22 mouse cellular contexts compared by ENCODE assay signal in the genomic region with DNA sequence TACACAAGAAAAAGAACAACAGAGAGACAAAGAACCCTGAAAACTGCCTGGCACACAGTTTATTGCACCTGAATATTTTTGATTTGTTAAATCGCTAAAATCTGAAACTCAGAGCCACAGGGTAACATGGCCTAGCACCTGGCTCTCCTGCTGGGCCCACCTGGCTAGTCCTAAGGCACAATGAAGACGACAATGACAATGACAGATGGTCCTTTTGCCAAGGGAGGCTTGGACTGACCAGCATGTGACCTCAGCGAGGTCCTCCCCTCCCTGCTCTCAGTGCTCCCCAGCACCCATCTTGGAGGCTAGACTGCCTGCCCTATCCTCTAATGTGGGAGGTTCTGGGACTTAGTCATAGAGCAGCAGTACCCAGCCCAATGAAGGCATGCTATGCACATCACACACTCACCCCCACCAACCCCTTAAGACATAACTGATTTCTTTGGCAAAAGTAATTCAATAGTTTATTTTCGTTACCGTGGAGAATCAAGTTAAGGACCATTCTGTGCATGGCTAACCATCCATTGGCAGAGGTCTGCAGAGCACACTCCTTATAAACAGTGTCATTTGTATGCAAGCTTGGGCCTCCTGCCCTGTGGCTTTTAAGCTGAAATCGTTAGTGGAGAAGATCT. TPM values are rescaled to one million over a fixed set of nuclear protein-coding genes. Genes with fewer than 3 reads are reported as not detected.
DNase-seq lines count a peak whose midpoint lies in the region; ATAC-seq and TF ChIP-seq lines count a peak whose summit lies in the region.
"Had no signal": no experiment of that assay in that cellular context is flagged by ENCODE, and none has a peak within 500 bp of the region (broad histone marks: within the 10 kb centered on the region; RNA-seq: fewer than 3 reads in every experiment).

No protein-coding gene starts in this region.

- H3K4me1 ChIP-seq in embryonic facial prominence, embryonic 13.5 days, result peaks cover 15% of the 10 kb centered on the region
- peaks cover 12% of the 10 kb centered on the region for H3K4me1 ChIP-seq in embryonic facial prominence, embryonic 10.5 days
- H3K4me1 ChIP-seq in kidney, postnatal 0 days (replicated peaks; ENCODE audit: insufficient read depth, low read length), result no peaks in the 10 kb centered on the region; the same call in 1 of the 2 replicates
- H3K4me1 ChIP-seq: forebrain, embryonic 15.5 days; liver, embryonic 12.5 days had no signal

- no peaks in the 10 kb centered on the region for H3K9me3 ChIP-seq in embryonic facial prominence, embryonic 13.5 days
- no peaks in the 10 kb centered on the region for H3K9me3 ChIP-seq in embryonic facial prominence, embryonic 10.5 days
- H3K9me3 ChIP-seq in kidney, postnatal 0 days (replicated peaks; ENCODE audit: low read length), result no peaks in the 10 kb centered on the region
- H3K9me3 ChIP-seq: forebrain, embryonic 15.5 days; liver, embryonic 12.5 days; lung, embryonic 15.5 days had no signal

- DNase-seq in embryonic facial prominence, embryonic 10.5 days (ENCODE audit: low spot score), result no peak
- DNase-seq in kidney, postnatal 0 days (ENCODE audit: low spot score), result peak; percentile 69
- DNase-seq in kidney, adult 8-10 months, result no peak
- DNase-seq in cerebellum, adult 8-10 months, result peak; percentile 77
- DNase-seq in retina, postnatal 1 day, result no peak
- no peak for DNase-seq in ovary, postnatal 10 days (ENCODE audit: low spot score)
- DNase-seq in urinary bladder, postnatal 4 days (ENCODE audit: low spot score in 2 of 2), result no peak
- DNase-seq: adrenal gland, postnatal 25 days; embryo, embryonic 11 days; heart, postnatal 14 days; kidney, postnatal 25 days; layer of hippocampus, adult 9-11 months; right cerebral cortex, adult 18-20 months; thymus, adult 2 months had no signal

- no peaks in the 10 kb centered on the region for H3K36me3 ChIP-seq in embryonic facial prominence, embryonic 13.5 days
- no peaks in the 10 kb centered on the region for H3K36me3 ChIP-seq in embryonic facial prominence, embryonic 10.5 days (replicated peaks)
- H3K36me3 ChIP-seq in kidney, postnatal 0 days (ENCODE audit: insufficient read depth, low read length), result no peaks in the 10 kb centered on the region
- H3K36me3 ChIP-seq: forebrain, embryonic 15.5 days; lung, embryonic 15.5 days had no signal

- H3K27me3 ChIP-seq in embryonic facial prominence, embryonic 13.5 days, result no peaks in the 10 kb centered on the region
- 0 out of 2 replicates have a peak, but pooled peaks cover 3% of the 10 kb centered on the region for H3K27me3 ChIP-seq in embryonic facial prominence, embryonic 10.5 days (replicated peaks; ENCODE audit: low read depth, poor library complexity, severe bottlenecking)
- H3K27me3 ChIP-seq in kidney, postnatal 0 days (ENCODE audit: insufficient read depth, low read length), result no peaks in the 10 kb centered on the region
- H3K27me3 ChIP-seq: forebrain, embryonic 15.5 days; liver, embryonic 12.5 days; lung, embryonic 15.5 days had no signal

- H3K4me3 ChIP-seq in embryonic facial prominence, embryonic 13.5 days, result no peak overlapping the region
- no peak overlapping the region for H3K4me3 ChIP-seq in embryonic facial prominence, embryonic 10.5 days
- no peak overlapping the region for H3K4me3 ChIP-seq in kidney, postnatal 0 days (replicated peaks; ENCODE audit: low read depth, low read length)
- H3K4me3 ChIP-seq: erythroblast, embryonic 14.5 days; forebrain, embryonic 15.5 days; liver, embryonic 12.5 days; lung, embryonic 15.5 days had no signal

- no peak overlapping the region for H3K4me2 ChIP-seq in embryonic facial prominence, embryonic 13.5 days
- no peak overlapping the region for H3K4me2 ChIP-seq in kidney, postnatal 0 days (ENCODE audit: low read length)
- H3K4me2 ChIP-seq: forebrain, embryonic 15.5 days; heart, embryonic 11.5 days; liver, embryonic 12.5 days; lung, embryonic 15.5 days; midbrain, embryonic 11.5 days had no signal

- H3K9ac ChIP-seq in embryonic facial prominence, embryonic 13.5 days, result no peak overlapping the region
- no peak overlapping the region for H3K9ac ChIP-seq in kidney, postnatal 0 days (ENCODE audit: low read depth, low read length)
- H3K9ac ChIP-seq: forebrain, embryonic 15.5 days; liver, embryonic 12.5 days; lung, embryonic 15.5 days had no signal

- no peak for TF ChIP-seq CTCF in kidney, postnatal 0 days (IDR thresholded peaks at IDR 0.05; ENCODE audit: low read depth)

- 65% methylated on average over 6 of the region's 6 CpGs for WGBS in embryonic facial prominence, embryonic 13.5 days
- 81% methylated on average over 6 of the region's 6 CpGs for WGBS in embryonic facial prominence, embryonic 10.5 days
- 38% methylated on average over 6 of the region's 6 CpGs for WGBS in kidney, postnatal 0 days

- peak; percentile 68; the same call in 1 of the 2 replicates for ATAC-seq in embryonic facial prominence, embryonic 13.5 days (ENCODE audit: insufficient number of reproducible peaks, insufficient read depth, low FRiP score, low TSS enrichment, low read depth)
- no peak for ATAC-seq in kidney, postnatal 0 days (replicated peaks; ENCODE audit: low FRiP score, low read depth)
- ATAC-seq: forebrain, embryonic 15.5 days; liver, embryonic 12.5 days had no signal

- no peak overlapping the region for H3K27ac ChIP-seq in embryonic facial prominence, embryonic 13.5 days
- no peak overlapping the region for H3K27ac ChIP-seq in embryonic facial prominence, embryonic 10.5 days (replicated peaks)
- H3K27ac ChIP-seq in kidney, postnatal 0 days, result no peak overlapping the region; the same call in 1 of the 2 replicates
- H3K27ac ChIP-seq: forebrain, embryonic 15.5 days; liver, embryonic 12.5 days; lung, embryonic 15.5 days; macrophage had no signal

RNA-seq across cellular contexts. Expression of a gene that starts 31.2 kb away (rescaled TPM):
- 2.4 and 3.2 TPM in 2 replicates for polyA plus RNA-seq in embryonic facial prominence, embryonic 13.5 days (2015; fragmentation: Nextera tagmentation; extraction: Ambion mirVana)
- polyA plus RNA-seq in embryonic facial prominence, embryonic 10.5 days (2016; fragmentation: Nextera tagmentation; extraction: Ambion mirVana), result 2.8 and 3.0 TPM in 2 replicates
- 5.5 and 6.5 TPM in 2 replicates for polyA plus RNA-seq in kidney, postnatal 0 days (2015; fragmentation: Nextera tagmentation; extraction: Ambion mirVana)

Comparison
In these comparisons a context has a peak if more than half of its experiments do, and no peak if none do; other contexts are left out.
1. DNase-seq: peak in kidney, postnatal 0 days (single experiment) and cerebellum, adult 8-10 months (single experiment); none in embryonic facial prominence, embryonic 10.5 days (single experiment), kidney, adult 8-10 months (0 of 2), retina, postnatal 1 day (single experiment), ovary, postnatal 10 days (single experiment) and urinary bladder, postnatal 4 days (0 of 2).